Mouse (Mus musculus): ENCODE results near the gene Olfr1434.

DNA sequence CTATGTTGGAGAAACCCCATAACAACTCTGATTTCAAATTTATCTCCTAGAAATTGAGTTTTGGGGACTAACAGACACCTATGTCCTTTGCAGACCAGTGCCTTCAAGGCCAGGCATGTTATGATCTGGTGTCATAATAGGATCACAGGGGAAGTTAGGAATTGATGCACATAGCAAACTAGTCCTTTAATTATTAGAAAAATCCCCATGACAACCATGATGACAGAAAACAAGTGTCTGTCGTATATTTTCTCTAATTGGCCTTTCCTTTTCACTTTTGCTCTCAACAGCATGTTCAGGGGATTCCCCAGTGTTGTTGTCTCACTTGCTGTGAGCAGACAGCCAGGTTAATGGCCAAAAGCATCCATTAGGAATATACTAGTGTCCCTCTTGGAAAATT lies 18.9 kb upstream of the Olfr1434 start, which contains the start of gene Olfr235:
- TF ChIP-seq CTCF (IDR thresholded peaks at IDR 0.05; ENCODE audit: low read depth) (no peak), EP300 (IDR thresholded peaks at IDR 0.05; ENCODE audit: low read depth) (no peak)
